Mouse (Mus musculus) stomach, postnatal 0 days (tissue): Measurements from ENCODE around the gene Pts. TPM values are rescaled to one million over a fixed set of nuclear protein-coding genes. Genes with fewer than 3 reads are reported as not detected.

Source experiments
- ATAC-seq: fragments of 200-750 bp; cut with Nextera tagmentation; 2 replicates; pipeline ENCODE4 v1.8.0; 2017; ENCODE audit not compliant: low FRiP score, low TSS enrichment
- DNase-seq: peaks from one replicate; pipeline ENCODE4 v3.0.0-alpha.2; 2016; ENCODE audit warnings: low spot score
- H3K27ac ChIP-seq: fragments of 300-500 bp; sonication (generic); replicated peaks from 2 replicates; pipeline ENCODE4 v1.5.1; 2014; ENCODE audit warnings: mild to moderate bottlenecking, control low read depth
- H3K27me3 ChIP-seq: fragments of 300-500 bp; sonication (generic); 2 replicates; pipeline ENCODE4 v1.6.1; 2014; ENCODE audit warnings: low read length; ENCODE audit not compliant: control insufficient read depth, insufficient read depth
- H3K36me3 ChIP-seq: fragments of 300-500 bp; sonication (generic); 2 replicates; pipeline ENCODE4 v1.6.1; 2014; ENCODE audit warnings: low read length, mixed read lengths; ENCODE audit not compliant: control insufficient read depth, insufficient read depth
- H3K4me1 ChIP-seq: fragments of 300-500 bp; sonication (generic); replicated peaks from 2 replicates; pipeline ENCODE4 v1.6.1; 2014; ENCODE audit warnings: antibody characterized with exemption; ENCODE audit not compliant: control insufficient read depth, insufficient read depth
- H3K4me2 ChIP-seq: fragments of 300-500 bp; sonication (generic); replicated peaks from 2 replicates; pipeline ENCODE4 v1.6.1; 2014; ENCODE audit warnings: low read depth, mild to moderate bottlenecking, control low read depth, moderate library complexity
- H3K4me3 ChIP-seq: fragments of 300-500 bp; sonication (generic); 2 replicates; pipeline ENCODE4 v1.5.1; 2014; ENCODE audit warnings: low read depth, low read length, control low read depth
- H3K9ac ChIP-seq: fragments of 300-500 bp; sonication (generic); 2 replicates; pipeline ENCODE4 v1.6.1; 2014; ENCODE audit warnings: mild to moderate bottlenecking, low read length, control low read depth, mixed read lengths
- H3K9me3 ChIP-seq: fragments of 300-500 bp; sonication (generic); 2 replicates; pipeline ENCODE4 v1.6.1; 2016; ENCODE audit warnings: low read length; ENCODE audit not compliant: control insufficient read depth
- CTCF ChIP-seq: IDR thresholded peaks from 2 replicates; pipeline ENCODE4 v1.5.1; 2016; ENCODE audit warnings: antibody characterized with exemption, low read depth, mild to moderate bottlenecking, moderate library complexity
- EP300 ChIP-seq: optimal IDR thresholded peaks from 2 replicates; pipeline ENCODE3; 2016; ENCODE audit warnings: antibody characterized with exemption
- WGBS: fragments of 180-500 bp; shearing (Covaris S2); extraction: QIAGEN DNeasy Blood & Tissue Kit; methylation state at CpG from one replicate; pipeline ENCODE4 v1.1.7; 2014; 5-methylcytosine and 5-hydroxymethylcytosine counted together
- polyA plus RNA-seq: library from polyadenylated mRNA; unstranded; fragments of >200 nt; fragmentation: Nextera tagmentation; extraction: Ambion mirVana; gene quantifications from 2 replicates; pipeline ENCODE4 v1.2.1, GENCODE M21; 2015

Pts gene
- polyA plus RNA-seq, 1 experiment from 2014 or later = 83.8 TPM

DNA sequence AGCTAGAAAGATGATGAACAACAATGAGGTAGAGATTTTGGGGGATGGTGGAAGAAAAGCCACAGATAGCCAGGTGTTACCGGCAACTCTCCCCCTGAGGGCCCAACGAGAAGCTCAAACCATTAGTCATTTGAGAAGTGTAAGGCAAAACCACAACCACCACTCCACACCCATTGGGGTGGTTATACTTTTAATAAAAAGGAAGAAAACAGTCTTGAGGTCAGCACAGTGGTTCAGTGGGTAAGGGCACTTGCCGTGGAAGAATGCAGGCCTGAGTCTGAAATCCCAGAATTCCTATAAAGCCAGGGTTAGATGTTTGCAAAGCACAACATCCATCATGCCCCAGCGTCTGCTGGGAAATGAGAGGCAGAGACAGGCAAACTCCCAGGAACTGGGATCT is 8.8 kb upstream of the Pts start:
- 44% methylated on average over 4 of the region's 4 CpGs for WGBS
- ATAC-seq (no peak), DNase-seq (no peak)
- Histone ChIP-seq H3K36me3 (no peaks in the 10 kb centered on the region), H3K9ac (no peak overlapping the region), H3K27ac (no peak overlapping the region), H3K4me2 (no peak overlapping the region), H3K4me1 (no peaks in the 10 kb centered on the region), H3K9me3 (no peaks in the 10 kb centered on the region), H3K27me3 (no peaks in the 10 kb centered on the region), H3K4me3 (no peak overlapping the region)
- TF ChIP-seq EP300 = no peak
- no peak for TF ChIP-seq CTCF

DNA sequence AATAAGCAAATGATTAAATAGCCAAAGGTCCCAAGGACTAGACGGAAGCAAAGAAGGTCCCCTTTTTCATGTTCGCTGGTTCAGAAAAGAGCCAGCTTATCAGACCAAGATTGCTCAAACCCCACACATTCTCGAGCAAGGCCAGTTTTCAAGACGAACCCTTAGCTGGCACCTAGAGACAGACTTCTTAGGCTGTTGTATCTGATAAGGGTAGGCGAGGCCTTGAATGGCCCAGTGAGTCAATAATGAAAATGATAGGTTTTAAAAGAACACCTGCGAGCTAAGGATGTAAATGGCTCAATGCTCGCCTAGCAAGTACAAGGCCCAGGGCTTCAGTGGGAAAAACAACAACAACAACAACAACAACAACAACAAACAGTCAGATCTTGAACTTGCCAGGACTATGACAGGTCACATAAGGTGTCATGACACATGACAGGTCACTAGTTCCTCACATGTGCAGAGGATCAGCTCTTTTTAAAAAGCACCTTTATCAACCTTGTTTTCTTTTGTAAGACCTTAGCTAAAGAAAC is 8.1 kb upstream of the Pts start:
- no peak overlapping the region for H3K9ac ChIP-seq
- no peak for TF ChIP-seq CTCF
- no peak for TF ChIP-seq EP300
- H3K4me1 ChIP-seq = no peaks in the 10 kb centered on the region
- H3K27ac ChIP-seq = no peak overlapping the region
- H3K4me3 ChIP-seq = no peak overlapping the region
- ATAC-seq (peak; percentile 37; the same call in 1 of the 2 replicates), DNase-seq (no peak)
- no peaks in the 10 kb centered on the region for H3K27me3 ChIP-seq
- H3K4me2 ChIP-seq = no peak overlapping the region
- H3K36me3 ChIP-seq = no peaks in the 10 kb centered on the region
- WGBS = 50% methylated on average over 7 of the region's 7 CpGs
- H3K9me3 ChIP-seq = no peaks in the 10 kb centered on the region

DNA sequence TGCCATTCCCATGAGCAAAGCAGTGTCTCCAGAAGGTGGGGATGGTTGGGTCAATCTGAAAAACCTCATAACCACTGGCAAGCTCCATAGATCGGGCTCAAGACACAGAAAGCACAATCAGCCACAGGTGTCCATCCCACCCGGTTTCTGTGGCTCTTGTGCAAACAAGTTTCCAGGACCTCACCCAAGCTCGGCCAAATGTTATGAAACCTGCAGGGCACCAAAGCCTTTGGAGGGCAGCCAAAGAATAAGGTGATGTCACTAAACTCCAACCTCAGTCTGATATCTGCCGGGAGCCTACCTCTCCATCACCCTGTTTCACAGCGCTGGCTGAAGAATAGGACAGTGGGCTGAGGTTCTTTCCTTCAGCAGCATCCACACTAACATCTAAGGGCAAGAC is 7.4 kb upstream of the Pts start:
- no peak overlapping the region for H3K4me3 ChIP-seq
- TF ChIP-seq EP300 = no peak
- no peak for TF ChIP-seq CTCF
- H3K4me1 ChIP-seq = no peaks in the 10 kb centered on the region
- H3K36me3 ChIP-seq = no peaks in the 10 kb centered on the region
- no peak overlapping the region for H3K4me2 ChIP-seq
- no peaks in the 10 kb centered on the region for H3K9me3 ChIP-seq
- DNase-seq (peak; percentile 67), ATAC-seq (peak; percentile 50)
- H3K27me3 ChIP-seq = no peaks in the 10 kb centered on the region
- H3K27ac ChIP-seq = 0 out of 2 replicates have a peak overlapping the region, but pooled peaks have one; percentile 9
- no peak overlapping the region for H3K9ac ChIP-seq
- 36% methylated on average over 5 of the region's 5 CpGs for WGBS

- Histone ChIP-seq H3K4me1 (no peaks in the 10 kb centered on the region), H3K4me3 (no peak overlapping the region), H3K27me3 (no peaks in the 10 kb centered on the region), H3K27ac (peak overlapping the region; percentile 75), H3K4me2 (0 out of 2 replicates have a peak overlapping the region, but pooled peaks have one; percentile 1), H3K9ac (no peak overlapping the region), H3K9me3 (no peaks in the 10 kb centered on the region), H3K36me3 (no peaks in the 10 kb centered on the region)
- WGBS = 57% methylated on average over 3 of the region's 3 CpGs
- ATAC-seq = peak; percentile 42
- no peak for DNase-seq
- TF ChIP-seq EP300 (no peak), CTCF (no peak)
Measured at GRCm38 (mm10) chr9:50533791-50534190, 5.3 kb upstream of the Pts start.

- Histone ChIP-seq H3K9ac (0 out of 2 replicates have a peak overlapping the region, but pooled peaks have one; percentile 8), H3K9me3 (no peaks in the 10 kb centered on the region), H3K4me1 (no peaks in the 10 kb centered on the region), H3K27me3 (no peaks in the 10 kb centered on the region), H3K4me2 (0 out of 2 replicates have a peak overlapping the region, but pooled peaks have one; percentile 1), H3K4me3 (no peak overlapping the region), H3K36me3 (no peaks in the 10 kb centered on the region), H3K27ac (peak overlapping the region; percentile 75)
- ATAC-seq (peak; percentile 47), DNase-seq (peak; percentile 39)
- 65% methylated on average over 11 of the region's 11 CpGs for WGBS
- TF ChIP-seq CTCF (no peak), EP300 (no peak)
Measured at GRCm38 (mm10) chr9:50533328-50533727, 4.8 kb upstream of the Pts start.

DNA sequence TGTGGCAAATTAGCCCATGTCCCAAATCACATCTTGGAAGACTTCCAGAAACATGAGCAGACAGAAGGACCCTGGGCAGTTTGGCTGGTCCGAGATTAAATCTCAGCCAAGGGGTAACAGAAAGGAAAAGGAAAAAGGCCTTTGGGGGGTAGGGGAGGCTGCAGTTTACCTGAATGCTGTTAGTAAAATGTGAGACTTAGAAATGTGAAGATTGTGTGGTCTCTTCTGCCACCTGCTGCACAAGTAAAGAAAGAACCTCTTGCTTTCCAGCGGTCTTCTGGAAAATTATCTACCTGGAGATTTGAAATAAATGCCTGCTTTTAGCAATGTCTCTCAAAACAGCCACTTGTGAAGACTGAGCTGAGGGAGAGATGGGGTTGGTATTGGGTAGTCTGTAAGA is 2.4 kb upstream of the Pts start:
- Histone ChIP-seq H3K4me3 (no peak overlapping the region), H3K27me3 (no peaks in the 10 kb centered on the region), H3K36me3 (no peaks in the 10 kb centered on the region), H3K9ac (no peak overlapping the region), H3K27ac (no peak overlapping the region), H3K4me2 (no peak overlapping the region), H3K4me1 (no peaks in the 10 kb centered on the region), H3K9me3 (no peaks in the 10 kb centered on the region)
- ATAC-seq (no peak), DNase-seq (peak; percentile 48)
- WGBS = 15% methylated on average over 2 of the region's 2 CpGs
- peak; percentile 75 for TF ChIP-seq CTCF
- TF ChIP-seq EP300 = no peak
